Mouse (Mus musculus): ENCODE measurements at regions not wholly inside any gene's neighbourhood (a gene's known extent, or its start where the extent isn't known, plus 50 kb on each side); places are given as distances from the start of the nearest gene placed in this dataset.
A peak's percentile ranks its signal among the peaks of the same experiment; 100 is the strongest.
"Not testable (repeated sequence)": the region's sequence is repeated elsewhere in the genome, so short reads cannot be mapped to it uniquely, and the experiment has no call there.

DNA sequence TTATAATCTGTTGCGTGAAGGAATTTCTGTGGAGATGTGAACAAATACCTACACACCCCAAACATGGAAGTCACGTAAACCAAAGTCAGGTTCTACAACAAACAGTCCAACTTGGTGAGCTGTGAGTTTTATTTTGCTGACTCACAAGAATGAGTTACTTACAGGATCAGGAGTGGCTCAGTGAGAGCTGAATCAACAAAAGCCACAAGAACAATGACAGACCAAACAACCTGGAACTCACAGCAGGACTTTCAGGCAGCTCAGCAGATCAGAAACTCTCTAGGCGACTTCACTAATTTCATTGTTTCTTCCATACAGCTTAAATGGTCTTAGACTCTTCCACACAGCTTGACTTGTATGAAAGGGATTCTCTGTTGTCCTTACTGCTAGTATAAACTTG, 254.4 kb upstream of the Lrrc4c start:
- no peak for TF ChIP-seq CTCF (IDR thresholded peaks at IDR 0.05; ENCODE audit: borderline replicate concordance, extremely low read depth, insufficient read depth, insufficient read length)
- no peak for TF ChIP-seq POLR2A (IDR thresholded peaks at IDR 0.05; ENCODE audit: borderline replicate concordance, extremely low read depth, insufficient read depth, insufficient read length, poor library complexity, severe bottlenecking)
- DNase-seq (ENCODE audit: low read depth) = no peak

DNA sequence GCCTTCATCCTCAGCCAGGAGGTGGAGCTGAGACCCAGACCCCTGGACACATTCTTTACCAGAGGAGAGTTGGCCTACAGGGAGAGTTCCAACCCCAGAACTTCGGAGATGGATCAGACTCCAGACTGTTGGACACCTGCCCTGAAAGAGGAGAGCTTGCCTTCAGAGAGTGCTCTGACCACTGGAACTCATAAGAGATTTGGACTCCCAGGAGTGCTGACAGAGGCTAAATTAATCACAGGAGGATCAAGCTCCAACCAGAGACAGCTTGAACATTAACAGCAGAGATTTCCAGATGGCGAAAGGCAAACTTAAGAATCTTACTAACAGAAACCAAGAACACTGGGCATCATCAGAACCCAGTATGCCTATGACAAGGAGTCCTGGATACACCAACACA, 209.5 kb upstream of the Lrrc4c start:
- DNase-seq (ENCODE audit: low read depth) = not testable (repeated sequence)

DNA sequence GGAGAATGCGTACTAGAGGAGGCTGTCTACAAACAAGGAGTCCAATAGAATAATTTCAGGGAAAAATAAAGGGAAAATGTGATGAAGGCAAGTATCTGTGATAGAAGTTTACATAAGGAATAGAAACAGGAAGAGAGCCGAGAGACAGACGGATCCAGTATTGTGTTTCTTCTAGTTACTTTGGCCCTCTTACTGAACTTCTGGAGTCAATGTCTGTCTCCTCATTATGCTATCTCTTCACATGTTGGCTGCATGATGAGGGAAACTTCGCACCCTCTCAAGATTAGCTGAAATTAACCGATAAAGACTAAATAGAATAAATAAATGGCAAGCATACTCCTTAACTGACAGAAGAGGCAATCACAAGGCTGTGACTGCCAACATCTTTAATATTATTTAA, 197.9 kb upstream of the Lrrc4c start:
- TF ChIP-seq CTCF (IDR thresholded peaks at IDR 0.05; ENCODE audit: borderline replicate concordance, extremely low read depth, insufficient read depth, insufficient read length) (no peak), POLR2A (IDR thresholded peaks at IDR 0.05; ENCODE audit: borderline replicate concordance, extremely low read depth, insufficient read depth, insufficient read length, poor library complexity, severe bottlenecking) (no peak)
- DNase-seq (ENCODE audit: low read depth) = no peak

DNA sequence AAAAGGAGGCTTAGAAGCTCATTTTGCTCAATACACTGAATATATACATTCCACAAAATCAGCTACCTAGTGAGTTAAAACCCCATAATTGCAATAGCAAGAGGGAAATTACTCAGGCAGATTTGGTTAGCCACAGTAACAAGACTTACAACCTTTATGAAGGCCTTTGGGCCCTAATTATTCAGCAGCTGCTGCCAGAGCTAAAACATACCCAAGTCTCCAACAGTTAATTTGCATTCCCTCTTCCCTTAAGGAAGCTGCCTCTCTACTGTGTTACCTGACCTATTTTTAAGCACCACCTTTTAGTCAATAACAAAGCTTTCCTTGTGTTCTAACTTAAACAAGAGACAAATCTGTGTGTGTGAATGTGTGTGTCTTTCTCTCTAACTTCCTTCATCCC, 179.4 kb upstream of the Lrrc4c start:
- DNase-seq (ENCODE audit: low read depth) = peak; percentile 33

DNA sequence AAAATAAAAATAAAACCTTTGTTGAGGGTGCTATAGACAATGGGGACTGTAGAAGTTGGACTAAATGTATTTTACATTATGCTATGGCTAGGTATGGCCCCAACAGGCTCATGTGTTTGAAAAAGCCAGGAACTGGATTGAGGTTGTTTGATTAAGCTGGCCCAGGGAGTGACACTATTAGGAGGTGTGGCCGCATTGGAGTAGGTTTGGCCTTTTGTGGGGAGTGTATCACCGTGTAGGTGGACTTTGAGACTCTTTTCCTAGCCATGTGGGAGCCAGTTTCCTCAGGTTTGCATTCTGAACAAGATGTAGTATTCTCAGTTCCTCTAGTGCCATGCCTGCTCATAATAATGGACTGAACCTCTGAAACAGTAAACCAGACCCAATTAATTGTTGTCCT, 162.7 kb upstream of the Lrrc4c start:
- TF ChIP-seq CTCF (IDR thresholded peaks at IDR 0.05; ENCODE audit: borderline replicate concordance, extremely low read depth, insufficient read depth, insufficient read length) = no peak
- no peak for TF ChIP-seq POLR2A (IDR thresholded peaks at IDR 0.05; ENCODE audit: borderline replicate concordance, extremely low read depth, insufficient read depth, insufficient read length, poor library complexity, severe bottlenecking)
- DNase-seq (ENCODE audit: low read depth) = no peak

More for the DNA sequence above, 179.4 kb upstream of the Lrrc4c start:
- no peak for TF ChIP-seq POLR2A (IDR thresholded peaks at IDR 0.05; ENCODE audit: borderline replicate concordance, extremely low read depth, insufficient read depth, insufficient read length, poor library complexity, severe bottlenecking)
- no peak for TF ChIP-seq CTCF (IDR thresholded peaks at IDR 0.05; ENCODE audit: borderline replicate concordance, extremely low read depth, insufficient read depth, insufficient read length)

DNA sequence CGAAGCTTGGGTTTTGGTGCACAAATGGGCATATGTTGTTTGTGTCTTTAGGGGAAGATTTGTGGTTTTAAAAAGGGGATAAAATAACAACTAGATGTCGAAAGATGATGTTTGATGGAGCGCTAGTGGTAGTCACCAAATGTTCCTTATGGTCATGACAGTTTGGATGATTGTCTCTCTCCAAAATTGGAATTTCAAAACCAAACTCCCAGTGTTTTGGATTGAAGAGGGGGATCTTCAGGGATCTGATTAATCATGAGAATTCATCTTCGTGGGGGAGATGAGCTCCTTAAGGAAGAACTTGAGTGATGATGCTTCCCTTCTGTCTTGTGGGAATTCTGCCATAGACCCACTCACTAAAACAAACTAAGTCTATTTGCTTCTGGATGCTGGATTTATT, 151.3 kb upstream of the Lrrc4c start:
- TF ChIP-seq CTCF (IDR thresholded peaks at IDR 0.05; ENCODE audit: borderline replicate concordance, extremely low read depth, insufficient read depth, insufficient read length) (no peak), POLR2A (IDR thresholded peaks at IDR 0.05; ENCODE audit: borderline replicate concordance, extremely low read depth, insufficient read depth, insufficient read length, poor library complexity, severe bottlenecking) (no peak)
- DNase-seq (ENCODE audit: low read depth) = peak; percentile 40
